Mouse (Mus musculus) thymus, postnatal 10 days (tissue): Measurements from ENCODE around the gene Fzr1.

Experiments used
- DNase-seq, 2 experiments: peaks; one replicate each; pipeline ENCODE4 v3.0.0; 2021; ENCODE audit warnings: low spot score in 2 of 2

Fzr1 gene

GRCm38 (mm10) chr10:81382039-81382438 lies 3.7 kb upstream of the Fzr1 start:
- DNase-seq: no peak

GRCm38 (mm10) chr10:81379809-81380378 lies 1.6 kb upstream of the Fzr1 start:
- no peak for DNase-seq

- DNase-seq: no peak
These were observed 852 bp upstream of the Fzr1 start for GRCm38 (mm10) chr10:81379183-81379553.

GRCm38 (mm10) chr10:81378553-81379182 lies 352 bp upstream of the Fzr1 start:
- DNase-seq: peak; percentile 100

GRCm38 (mm10) chr10:81377362-81377664 lies 1.0 kb downstream of the Fzr1 start:
- no peak for DNase-seq

GRCm38 (mm10) chr10:81376561-81377361 lies 1.6 kb downstream of the Fzr1 start:
- DNase-seq: no peak

GRCm38 (mm10) chr10:81375322-81375721 lies 3.0 kb downstream of the Fzr1 start:
- no peak for DNase-seq

- no peak for DNase-seq
These were observed 11.2 kb downstream of the Fzr1 start for GRCm38 (mm10) chr10:81367207-81367495.

- no peak for DNase-seq
These were observed 11.7 kb downstream of the Fzr1 start for GRCm38 (mm10) chr10:81366477-81367206.

GRCm38 (mm10) chr10:81365672-81366476 lies 12.4 kb downstream of the Fzr1 start, which contains the start of gene 4930404N11Rik:
Gene 4930404N11Rik (minus strand): TSS chr10:81365816.
- no peak for DNase-seq

- no peak for DNase-seq
These were observed 13.2 kb downstream of the Fzr1 start for GRCm38 (mm10) chr10:81365073-81365472.

GRCm38 (mm10) chr10:81364666-81365065 lies 13.7 kb downstream of the Fzr1 start:
- DNase-seq: no peak

- no peak for DNase-seq
These were observed 14.6 kb downstream of the Fzr1 start for GRCm38 (mm10) chr10:81363436-81364346.

- DNase-seq: no peak
These were observed 15.9 kb downstream of the Fzr1 start for GRCm38 (mm10) chr10:81362336-81362949.

- no peak for DNase-seq
These were observed 17.6 kb downstream of the Fzr1 start for GRCm38 (mm10) chr10:81360721-81361120.

- DNase-seq: no peak
These were observed 19.5 kb downstream of the Fzr1 start for GRCm38 (mm10) chr10:81358841-81359240.

- DNase-seq: no peak
These were observed 20.1 kb downstream of the Fzr1 start for GRCm38 (mm10) chr10:81358209-81358608.

- peak; percentile 84 to 90 for DNase-seq
These were observed 21.1 kb downstream of the Fzr1 start, which contains the start of gene Mfsd12 for GRCm38 (mm10) chr10:81356991-81357844. Gene Mfsd12 (plus strand): TSS chr10:81357491.

GRCm38 (mm10) chr10:81356352-81356990 lies 21.8 kb downstream of the Fzr1 start:
- no peak for DNase-seq
